Mouse (Mus musculus) CH12.LX (cell line): ENCODE measurements around the gene Kndc1.

Experiments used
- CHD2 ChIP-seq: IDR thresholded peaks from 2 replicates; pipeline ENCODE4 v1.6.1; 2011; ENCODE audit warnings: low read length, improper control_type of control experiment
- CTCF ChIP-seq, 2 experiments: IDR thresholded peaks in 1 of 2; conservative IDR thresholded peaks in 1 of 2; 2 replicates each; pipeline ENCODE4 v1.5.1; 2011 to 2012; ENCODE audit warnings: low read depth in 2 of 2, low read length in 2 of 2, improper control_type of control experiment in 1 of 2, inconsistent platforms in 1 of 2, mild to moderate bottlenecking in 1 of 2, moderate library complexity in 1 of 2
- MAFK ChIP-seq: IDR thresholded peaks from 2 replicates; pipeline ENCODE4 v1.6.1; 2011; ENCODE audit warnings: low read length, improper control_type of control experiment; ENCODE audit not compliant: insufficient replicate concordance
- POLR2A ChIP-seq: IDR thresholded peaks from 2 replicates; pipeline ENCODE4 v1.6.1; 2011; ENCODE audit warnings: low read depth, mild to moderate bottlenecking, improper control_type of control experiment, low read length
- SMC3 ChIP-seq: IDR thresholded peaks from 2 replicates; pipeline ENCODE4 v1.6.1; 2011; ENCODE audit warnings: low read depth, low read length, improper control_type of control experiment

GRCm38 (mm10) chr7:139863076-139863475, 31.4 kb upstream of the Kndc1 start:
- TF ChIP-seq CTCF (conservative IDR thresholded peaks at IDR 0.05 in 1 of 2, IDR thresholded peaks at IDR 0.05 in 1 of 2; ENCODE audit: low read depth in 2 of 2, low read length in 2 of 2) (no peak), SMC3 (no peak), CHD2 (no peak), MAFK (no peak), POLR2A (no peak)
